Mouse (Mus musculus) heart, postnatal 14 days (tissue): Measurements from ENCODE around the gene Oas1c. TPM values are rescaled to one million over a fixed set of nuclear protein-coding genes. Genes with fewer than 3 reads are reported as not detected.
"Not testable (repeated sequence)": the region's sequence is repeated elsewhere in the genome, so short reads cannot be mapped to it uniquely, and the experiment has no call there.

ENCODE experiments used
- DNase-seq, 2 experiments: peaks; one replicate each; pipeline ENCODE4 v3.0.0; 2021 to 2022
- intact Hi-C: fragments of 180-260 bp; cut with DNase I; formaldehyde crosslinking; loops from one replicate; pipeline ENCODE4 v1.15.1; 2025
- long read RNA-seq, 2 experiments: library from polyadenylated mRNA; stranded (forward); transcript quantifications; one replicate each; pipeline ENCODE4 v2.0.0; 2021
- total RNA-seq, 2 experiments: library from RNA; stranded (reverse); gene quantifications; 2 replicates each; pipeline ENCODE4 v1.2.3; 2021

Gene Oas1c
- under 1 TPM; 0.31 to 0.34 TPM for total RNA-seq
- long read RNA-seq, experiment 1 = 0 reads
- long read RNA-seq, experiment 2 = 0 reads

GRCm38 (mm10) chr5:120811951-120812819 lies at the start of gene Oas1c:
Gene Oas1c, minus strand, starts transcription at chr5:120812514.
- intact Hi-C loops = no loop called here
- peak; percentile 78 to 83 for DNase-seq

GRCm38 (mm10) chr5:120861121-120861520 lies 48.8 kb upstream of the Oas1c start, which contains the start of gene Oas1h:
Gene Oas1h, plus strand, starts transcription at chr5:120861421.
- intact Hi-C loops = no loop called here
- no peak for DNase-seq

GRCm38 (mm10) chr5:120859241-120859640 lies 46.9 kb upstream of the Oas1c start:
- intact Hi-C loops = no loop called here
- DNase-seq = no peak

GRCm38 (mm10) chr5:120849601-120850136 lies 37.4 kb upstream of the Oas1c start:
- peak; percentile 12 to 43 for DNase-seq
- intact Hi-C loops = no loop called here

GRCm38 (mm10) chr5:120847067-120847466 lies 34.8 kb upstream of the Oas1c start, which contains the start of gene Oas1f:
Gene Oas1f, plus strand, starts transcription at chr5:120847367.
- DNase-seq = no peak
- intact Hi-C loops = no loop called here

GRCm38 (mm10) chr5:120844713-120845112 lies 32.4 kb upstream of the Oas1c start:
- intact Hi-C loops = no loop called here

GRCm38 (mm10) chr5:120836731-120837585 lies 24.6 kb upstream of the Oas1c start:
- intact Hi-C loops = no loop called here
- DNase-seq = peak; percentile 22 to 60

More at GRCm38 (mm10) chr5:120844713-120845112, 32.4 kb upstream of the Oas1c start:
- DNase-seq = peak; percentile 19 to 45

- intact Hi-C loops = no loop called here
Observed at GRCm38 (mm10) chr5:120833335-120834280, 21.3 kb upstream of the Oas1c start.

GRCm38 (mm10) chr5:120831031-120831430 lies 18.7 kb upstream of the Oas1c start:
- DNase-seq = no peak
- intact Hi-C loops = no loop called here

More at GRCm38 (mm10) chr5:120833335-120834280, 21.3 kb upstream of the Oas1c start:
- DNase-seq = no peak

- no peak for DNase-seq
- intact Hi-C loops = no loop called here
Observed at GRCm38 (mm10) chr5:120818999-120819398, 6.7 kb upstream of the Oas1c start.

- DNase-seq = peak in 1 of 2 experiments; percentile 12
- intact Hi-C loops = no loop called here
Observed at GRCm38 (mm10) chr5:120815949-120816348, 3.6 kb upstream of the Oas1c start.

- no peak for DNase-seq
- intact Hi-C loops = no loop called here
Observed at GRCm38 (mm10) chr5:120813023-120813422, 709 bp upstream of the Oas1c start.

- DNase-seq = no peak
- intact Hi-C loops = no loop called here
Observed at GRCm38 (mm10) chr5:120809171-120809570, 3.1 kb downstream of the Oas1c start.

GRCm38 (mm10) chr5:120806458-120806857 lies 5.9 kb downstream of the Oas1c start:
- intact Hi-C loops = no loop called here
- DNase-seq = peak; percentile 31 to 51

GRCm38 (mm10) chr5:120803596-120803995 lies 8.7 kb downstream of the Oas1c start:
- no peak for DNase-seq
- intact Hi-C loops = no loop called here

GRCm38 (mm10) chr5:120798943-120799342 lies 13.4 kb downstream of the Oas1c start:
- intact Hi-C loops = not testable (repeated sequence)

GRCm38 (mm10) chr5:120798147-120798546 lies 14.2 kb downstream of the Oas1c start:
- intact Hi-C loops, DNase-seq: not testable (repeated sequence)

More at GRCm38 (mm10) chr5:120798943-120799342, 13.4 kb downstream of the Oas1c start:
- not testable (repeated sequence) for DNase-seq

GRCm38 (mm10) chr5:120795480-120796034 lies 16.8 kb downstream of the Oas1c start, which contains the start of gene Oas1e:
Gene Oas1e, minus strand, starts transcription at chr5:120795530.
- DNase-seq, intact Hi-C loops: not testable (repeated sequence)

GRCm38 (mm10) chr5:120793043-120793442 lies 19.3 kb downstream of the Oas1c start:
- peak; percentile 23 to 47 for DNase-seq
- intact Hi-C loops = no loop called here
